Mouse (Mus musculus): ENCODE data around the gene Nudt5.

Nudt5 gene

GRCm38 (mm10) chr2:5869746-5870145 lies 24.9 kb downstream of the Nudt5 start:
- DNase-seq = no peak

GRCm38 (mm10) chr2:5877446-5877845 lies 32.6 kb downstream of the Nudt5 start:
- no peak for DNase-seq

- no peak for DNase-seq
Observed at GRCm38 (mm10) chr2:5888865-5889264, 44.0 kb downstream of the Nudt5 start.

GRCm38 (mm10) chr2:5889412-5889811 lies 44.6 kb downstream of the Nudt5 start:
- DNase-seq = no peak

GRCm38 (mm10) chr2:5894296-5894695 lies 49.5 kb downstream of the Nudt5 start:
- peak; percentile 23 for DNase-seq

GRCm38 (mm10) chr2:5894843-5895570 lies 50.2 kb downstream of the Nudt5 start, which contains the start of gene Sec61a2:
Gene Sec61a2 (minus strand): TSS chr2:5895432.
- DNase-seq = peak; percentile 98

- DNase-seq = peak; percentile 63
Observed at GRCm38 (mm10) chr2:5900145-5900544, 55.3 kb downstream of the Nudt5 start.

GRCm38 (mm10) chr2:5906092-5906491 lies 61.3 kb downstream of the Nudt5 start:
- peak; percentile 11 for DNase-seq

- DNase-seq = peak; percentile 66
Observed at GRCm38 (mm10) chr2:5906625-5907024, 61.8 kb downstream of the Nudt5 start.

- DNase-seq = no peak
Observed at GRCm38 (mm10) chr2:5911282-5911965, 66.6 kb downstream of the Nudt5 start.
